Mouse (Mus musculus): Measurements from ENCODE around the gene Nucks1. TPM values are rescaled to one million over a fixed set of nuclear protein-coding genes. Genes with fewer than 3 reads are reported as not detected.
"Not testable (repeated sequence)": the region's sequence is repeated elsewhere in the genome, so short reads cannot be mapped to it uniquely, and the experiment has no call there.

The Nucks1 gene
- 10 to 100 TPM; 36.5 to 67.7 (median 43.0) TPM for polyA plus RNA-seq (2017; shearing (Covaris generic))

GRCm38 (mm10) chr1:131910001-131910648 is at the start of gene Nucks1:
Gene Nucks1 (plus strand): TSS chr1:131910534.
- ATAC-seq = peak; percentile 98

- no peak for ATAC-seq
Measured at GRCm38 (mm10) chr1:131861811-131862210, 48.5 kb upstream of the Nucks1 start.

GRCm38 (mm10) chr1:131865596-131865995 is 44.7 kb upstream of the Nucks1 start:
- ATAC-seq = no peak

GRCm38 (mm10) chr1:131866304-131866999 is 43.9 kb upstream of the Nucks1 start:
- no peak for ATAC-seq

GRCm38 (mm10) chr1:131867093-131867945 is 43.0 kb upstream of the Nucks1 start, which contains the start of gene Rab29:
Gene Rab29 (plus strand): TSS chr1:131867224.
- ATAC-seq = peak; percentile 99

GRCm38 (mm10) chr1:131867946-131868290 is 42.4 kb upstream of the Nucks1 start:
- ATAC-seq = no peak

- ATAC-seq = no peak
Measured at GRCm38 (mm10) chr1:131869561-131869960, 40.8 kb upstream of the Nucks1 start.

GRCm38 (mm10) chr1:131872856-131873255 is 37.5 kb upstream of the Nucks1 start:
- no peak for ATAC-seq

- ATAC-seq = no peak
Measured at GRCm38 (mm10) chr1:131879816-131880215, 30.5 kb upstream of the Nucks1 start.

GRCm38 (mm10) chr1:131882787-131883186 is 27.5 kb upstream of the Nucks1 start:
- no peak for ATAC-seq

GRCm38 (mm10) chr1:131886173-131886572 is 24.2 kb upstream of the Nucks1 start:
- no peak for ATAC-seq

GRCm38 (mm10) chr1:131886641-131887040 is 23.7 kb upstream of the Nucks1 start:
- ATAC-seq = no peak

- no peak for ATAC-seq
Measured at GRCm38 (mm10) chr1:131890043-131890658, 20.2 kb upstream of the Nucks1 start.

GRCm38 (mm10) chr1:131891436-131891835 is 18.9 kb upstream of the Nucks1 start:
- ATAC-seq = no peak

GRCm38 (mm10) chr1:131902679-131903078 is 7.7 kb upstream of the Nucks1 start:
- no peak for ATAC-seq

GRCm38 (mm10) chr1:131903251-131903650 is 7.1 kb upstream of the Nucks1 start:
- no peak for ATAC-seq

GRCm38 (mm10) chr1:131905497-131905896 is 4.8 kb upstream of the Nucks1 start:
- no peak for ATAC-seq

- no peak for ATAC-seq
Measured at GRCm38 (mm10) chr1:131908456-131908855, 1.9 kb upstream of the Nucks1 start.

- ATAC-seq = not testable (repeated sequence)
Measured at GRCm38 (mm10) chr1:131909236-131909635, 1.1 kb upstream of the Nucks1 start.

GRCm38 (mm10) chr1:131910674-131911558 is 582 bp downstream of the Nucks1 start:
- ATAC-seq = peak; percentile 49

- ATAC-seq = no peak
Measured at GRCm38 (mm10) chr1:131917634-131918033, 7.3 kb downstream of the Nucks1 start.

- no peak for ATAC-seq
Measured at GRCm38 (mm10) chr1:131919052-131919451, 8.7 kb downstream of the Nucks1 start.

Data from inflammation-experienced regulatory T-cells, adult 6 months (primary cell).